Mouse (Mus musculus): ENCODE results near the gene Cldn34c1. TPM values are rescaled to one million over a fixed set of nuclear protein-coding genes. Genes with fewer than 3 reads are reported as not detected.
"Not testable (repeated sequence)": the region's sequence is repeated elsewhere in the genome, so short reads cannot be mapped to it uniquely, and the experiment has no call there.

Gene Cldn34c1
- total RNA-seq (2021): 1 to 10 TPM; 4.4 to 5.7 TPM

GRCm38 (mm10) chrX:123103291-123104260, at the start of gene Cldn34c1:
Gene Cldn34c1 (plus strand): TSS chrX:123103495.
- intact Hi-C loops (cut with DNase I): no loop called here
- DNase-seq (ENCODE audit: low spot score in 2 of 2): peak; percentile 69 to 74

- intact Hi-C loops (cut with DNase I): no loop called here
- DNase-seq (ENCODE audit: low spot score in 2 of 2): no peak
Observed at GRCm38 (mm10) chrX:123087441-123087840, 15.9 kb upstream of the Cldn34c1 start.

- intact Hi-C loops (cut with DNase I): not testable (repeated sequence)
- DNase-seq (ENCODE audit: low spot score in 2 of 2): peak in 1 of 2 experiments; percentile 2
Observed at GRCm38 (mm10) chrX:123102806-123103205, 489 bp upstream of the Cldn34c1 start.

GRCm38 (mm10) chrX:123104692-123105091, 1.4 kb downstream of the Cldn34c1 start:
- DNase-seq (ENCODE audit: low spot score in 2 of 2): peak in 1 of 2 experiments; percentile 1
- intact Hi-C loops (cut with DNase I): not testable (repeated sequence)

- intact Hi-C loops (cut with DNase I); DNase-seq (ENCODE audit: low spot score in 2 of 2): not testable (repeated sequence)
Observed at GRCm38 (mm10) chrX:123222381-123222780, 119.1 kb downstream of the Cldn34c1 start, which contains the start of gene Srsx. Gene Srsx (minus strand): TSS chrX:123222481.

Other genes starting within 250 kb of the Cldn34c1 start
- gene Gm17521, start 73.8 kb upstream of the Cldn34c1 start, total RNA-seq (2021): not detected
- not detected for gene Srsx, start 119.0 kb downstream of the Cldn34c1 start, total RNA-seq (2021)
- not detected for gene Gm17577, start 143.4 kb downstream of the Cldn34c1 start, total RNA-seq (2021)